Mouse (Mus musculus) thymus, adult 2 months (tissue): ENCODE measurements at regions not wholly inside any gene's neighbourhood (a gene's known extent, or its start where the extent isn't known, plus 50 kb on each side); places are given as distances from the start of the nearest gene placed in this dataset.

ENCODE experiments used
- DNase-seq: peaks from one replicate; pipeline ENCODE4 v3.0.0; 2021
- H3K27ac ChIP-seq: fragments of 200-500 bp; 2 replicates; pipeline ENCODE4 v1.5.1; 2012; ENCODE audit warnings: low read length, control low read depth; ENCODE audit not compliant: control insufficient read depth, insufficient read depth
- H3K27me3 ChIP-seq: fragments of 200-500 bp; 2 replicates; pipeline ENCODE4 v1.6.1; 2012; ENCODE audit warnings: mild to moderate bottlenecking, low read length, moderate library complexity, mixed read lengths; ENCODE audit not compliant: control insufficient read depth, insufficient read depth
- H3K36me3 ChIP-seq: fragments of 200-500 bp; 2 replicates; pipeline ENCODE4 v1.6.1; 2012; ENCODE audit warnings: mild to moderate bottlenecking, low read length, moderate library complexity; ENCODE audit not compliant: control insufficient read depth, insufficient read depth
- H3K4me1 ChIP-seq: fragments of 200-500 bp; replicated peaks from 2 replicates; pipeline ENCODE4 v1.6.1; 2012; ENCODE audit warnings: low read length; ENCODE audit not compliant: control insufficient read depth, insufficient read depth
- H3K4me3 ChIP-seq: fragments of 200-500 bp; 2 replicates; pipeline ENCODE4 v1.5.1; 2012; ENCODE audit warnings: mild to moderate bottlenecking, low read length, control low read depth, moderate library complexity; ENCODE audit not compliant: control insufficient read depth, insufficient read depth
- CTCF ChIP-seq: fragments of 200-500 bp; IDR thresholded peaks from 2 replicates; pipeline ENCODE4 v1.5.1; 2012; ENCODE audit warnings: mild to moderate bottlenecking, control low read depth, low read length, moderate library complexity, borderline replicate concordance; ENCODE audit not compliant: control insufficient read depth, poor library complexity, insufficient read depth; ENCODE audit errors: extremely low read depth
- POLR2A ChIP-seq: fragments of 200-500 bp; IDR thresholded peaks from 2 replicates; pipeline ENCODE4 v1.6.1; 2012; ENCODE audit warnings: mild to moderate bottlenecking, low read length, control low read depth, moderate library complexity; ENCODE audit not compliant: control insufficient read depth, poor library complexity, insufficient read depth; ENCODE audit errors: extremely low read depth
- WGBS: fragments of 180-500 bp; shearing (Covaris S2); methylation state at CpG from one replicate; pipeline ENCODE4 v1.1.7; 2018; 5-methylcytosine and 5-hydroxymethylcytosine counted together

DNA sequence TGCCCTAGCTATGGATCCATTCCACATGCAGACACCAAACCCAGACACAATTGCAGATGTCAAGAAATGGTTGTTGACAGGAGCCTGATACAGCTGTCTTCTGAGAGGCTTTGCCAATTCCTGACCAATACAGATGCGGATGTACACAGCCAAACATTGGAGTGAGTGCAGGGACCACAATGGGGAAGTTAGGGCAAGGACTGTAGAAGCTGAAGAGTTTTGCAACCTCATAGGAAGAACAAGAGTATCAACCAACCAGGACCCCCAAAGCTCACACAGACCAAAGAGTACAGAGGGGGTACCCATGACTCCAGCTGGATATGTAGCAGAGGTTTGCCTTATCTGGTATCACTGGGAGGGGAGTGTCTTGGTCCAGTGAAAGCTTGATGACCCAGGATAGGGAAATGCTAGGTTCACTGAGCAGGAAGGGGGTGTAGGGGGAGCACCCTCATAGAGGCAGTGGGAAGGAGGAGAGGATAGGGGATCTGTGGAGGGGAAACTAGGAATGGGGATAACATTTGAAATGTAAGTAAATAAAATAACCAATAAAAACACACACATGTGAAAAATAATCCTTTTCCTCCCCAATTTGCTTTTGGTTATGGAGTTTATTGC is 86.6 kb upstream of the Nxt1 start:
- 43% methylated on average over 1 of the region's 1 CpGs for WGBS
- Histone ChIP-seq H3K4me3 (no peak overlapping the region), H3K27me3 (no peaks in the 10 kb centered on the region), H3K27ac (no peak overlapping the region), H3K36me3 (no peaks in the 10 kb centered on the region), H3K4me1 (no peaks in the 10 kb centered on the region)
- TF ChIP-seq CTCF: no peak
- no peak for TF ChIP-seq POLR2A
- no peak for DNase-seq

DNA sequence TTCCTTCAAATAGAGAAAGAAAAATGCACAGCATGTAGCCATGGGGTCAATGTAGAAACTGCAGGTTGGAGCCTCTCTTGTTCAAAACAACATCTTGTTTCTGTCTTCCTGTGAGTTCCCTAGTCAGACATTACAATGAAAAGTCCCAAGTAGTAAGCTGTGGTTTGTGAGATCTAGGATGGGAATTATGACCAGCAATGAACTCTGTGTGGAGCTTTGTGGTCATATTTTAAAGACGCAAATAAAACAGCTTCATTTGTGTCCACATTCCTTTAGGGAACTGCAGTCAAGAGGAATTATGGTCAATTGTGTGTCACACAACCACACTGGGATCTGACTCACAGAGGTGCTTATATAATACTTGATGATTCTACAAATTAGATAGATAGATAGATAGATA is 90.2 kb upstream of the Nxt1 start:
- H3K4me3 ChIP-seq: no peak overlapping the region
- WGBS: 94% methylated on average over 1 of the region's 1 CpGs
- H3K27me3 ChIP-seq: no peaks in the 10 kb centered on the region
- H3K27ac ChIP-seq: no peak overlapping the region
- no peak for DNase-seq
- H3K4me1 ChIP-seq: no peaks in the 10 kb centered on the region
- TF ChIP-seq POLR2A (no peak), CTCF (no peak)
- H3K36me3 ChIP-seq: no peaks in the 10 kb centered on the region

DNA sequence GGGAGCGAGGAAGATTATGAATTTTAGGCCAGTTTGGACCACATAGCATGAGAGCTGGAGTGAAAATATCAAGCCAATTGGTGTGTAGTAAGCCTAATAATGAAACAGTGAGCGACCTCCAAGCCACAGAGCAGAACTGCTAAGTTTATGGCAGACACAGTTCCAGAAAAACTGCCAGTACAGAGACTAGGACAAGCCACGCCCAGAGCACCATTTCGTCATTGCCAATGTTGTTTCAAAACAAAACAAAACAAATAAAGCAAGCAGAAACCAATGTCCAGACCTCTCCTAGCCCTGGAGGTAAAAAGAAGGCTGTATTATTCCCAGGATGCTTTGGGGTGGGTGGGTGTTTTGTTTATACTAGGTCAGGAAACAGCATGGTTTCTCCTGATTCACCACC is 90.7 kb upstream of the Nxt1 start:
- Histone ChIP-seq H3K36me3 (no peaks in the 10 kb centered on the region), H3K27me3 (no peaks in the 10 kb centered on the region), H3K27ac (no peak overlapping the region), H3K4me3 (no peak overlapping the region), H3K4me1 (no peaks in the 10 kb centered on the region)
- TF ChIP-seq CTCF: no peak
- no peak for TF ChIP-seq POLR2A
- no peak for DNase-seq
- WGBS: 91% methylated on average over 4 of the region's 4 CpGs

DNA sequence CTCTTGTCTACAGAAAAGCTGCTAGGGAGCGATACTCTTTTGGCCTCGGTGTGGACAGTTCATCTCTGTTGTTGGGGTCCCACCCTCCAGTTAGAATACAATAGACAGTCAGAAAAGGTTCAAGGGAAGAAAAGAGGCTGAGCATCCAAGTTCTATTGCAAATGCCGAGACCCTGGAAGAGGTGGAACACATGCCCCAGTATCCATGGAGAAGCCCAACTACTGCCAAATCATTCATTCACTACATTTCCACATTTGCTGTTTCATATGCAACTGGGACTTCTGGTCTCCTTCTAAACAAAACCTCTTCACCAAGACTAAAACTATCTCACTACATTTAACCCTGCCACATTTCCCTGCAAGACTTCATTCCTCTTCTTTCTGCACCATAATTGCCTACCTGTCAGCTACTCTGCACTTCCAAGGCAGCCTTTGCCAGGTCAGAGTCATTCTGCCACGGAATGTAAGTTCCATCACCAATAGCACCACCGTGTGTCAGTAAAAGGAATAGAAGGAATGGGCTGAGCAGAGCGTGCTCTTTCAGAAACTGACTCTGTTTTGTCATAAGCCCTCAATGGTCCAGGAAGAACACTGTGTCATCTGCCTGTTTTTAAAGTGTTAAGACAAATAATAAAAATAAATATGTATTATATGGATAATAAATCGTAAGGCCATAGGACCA is 92.0 kb upstream of the Nxt1 start:
- Histone ChIP-seq H3K4me1 (no peaks in the 10 kb centered on the region), H3K27me3 (no peaks in the 10 kb centered on the region), H3K4me3 (no peak overlapping the region), H3K27ac (no peak overlapping the region), H3K36me3 (no peaks in the 10 kb centered on the region)
- WGBS: 47% methylated on average over 7 of the region's 7 CpGs
- DNase-seq: no peak
- no peak for TF ChIP-seq POLR2A
- TF ChIP-seq CTCF: no peak

DNA sequence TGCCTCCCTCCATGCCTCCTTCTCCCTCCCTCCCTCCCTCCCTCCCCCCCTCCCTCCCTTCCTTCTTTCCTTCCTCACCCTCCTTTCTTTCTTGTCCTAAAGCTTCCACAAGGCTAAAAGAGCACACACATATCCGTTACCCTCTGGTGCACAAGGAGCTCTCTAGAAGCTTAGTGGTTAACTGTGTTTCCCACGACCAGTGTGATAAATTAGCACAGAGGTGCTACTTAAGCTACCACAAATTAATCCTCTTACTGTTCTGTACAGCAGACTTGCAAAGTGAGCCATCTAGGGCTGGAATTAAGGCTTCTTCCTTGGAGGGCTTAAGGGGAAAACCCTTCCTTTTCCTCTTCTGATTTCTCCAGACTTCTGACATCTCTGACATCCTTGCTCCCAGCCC is 92.8 kb upstream of the Nxt1 start:
- TF ChIP-seq CTCF (no peak), POLR2A (no peak)
- 24% methylated on average over 2 of the region's 2 CpGs for WGBS

DNA sequence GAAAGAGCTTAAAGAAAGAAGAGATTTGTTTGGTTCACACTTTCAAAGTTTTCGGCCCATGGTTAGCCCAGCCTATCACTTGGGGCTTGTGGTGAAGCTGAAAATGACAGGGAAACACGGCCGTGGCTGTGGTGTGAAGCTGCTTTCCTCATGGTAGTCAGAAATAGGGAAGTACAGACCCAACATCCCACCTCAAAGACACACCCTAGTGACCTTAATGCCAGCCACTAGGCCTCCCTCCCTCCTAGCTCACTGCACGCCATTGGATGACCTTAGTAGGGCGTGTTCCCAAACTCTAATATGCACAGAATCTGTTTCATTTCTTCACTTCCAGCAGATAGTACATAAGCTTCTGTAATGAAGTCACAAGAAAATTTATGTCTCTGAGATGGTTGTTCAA is 93.4 kb upstream of the Nxt1 start:
- Histone ChIP-seq H3K36me3 (no peaks in the 10 kb centered on the region), H3K27ac (no peak overlapping the region), H3K4me1 (no peaks in the 10 kb centered on the region), H3K4me3 (no peak overlapping the region), H3K27me3 (no peaks in the 10 kb centered on the region)
- no peak for TF ChIP-seq POLR2A
- TF ChIP-seq CTCF: no peak
- no peak for DNase-seq
- 33% methylated on average over 5 of the region's 5 CpGs for WGBS

More for the DNA sequence above, 92.8 kb upstream of the Nxt1 start:
- Histone ChIP-seq H3K36me3 (no peaks in the 10 kb centered on the region), H3K4me1 (no peaks in the 10 kb centered on the region), H3K4me3 (no peak overlapping the region), H3K27ac (no peak overlapping the region), H3K27me3 (no peaks in the 10 kb centered on the region)
- no peak for DNase-seq
